Mouse (Mus musculus) heart, embryonic 11.5 days (tissue): Measurements from ENCODE around the gene Ccng1. TPM values are rescaled to one million over a fixed set of nuclear protein-coding genes. Genes with fewer than 3 reads are reported as not detected.

ENCODE experiments used
- ATAC-seq: fragments of 200-750 bp; cut with Nextera tagmentation; replicated peaks from 2 replicates; pipeline ENCODE4 v1.8.0; 2017; ENCODE audit warnings: moderate library complexity; ENCODE audit not compliant: insufficient number of reproducible peaks, low FRiP score, low TSS enrichment
- H3K27ac ChIP-seq: fragments of 300-500 bp; sonication (generic); 2 replicates; pipeline ENCODE4 v1.5.1; 2014; ENCODE audit warnings: mild to moderate bottlenecking, low read depth, low read length
- H3K27me3 ChIP-seq: fragments of 300-500 bp; sonication (generic); 2 replicates; pipeline ENCODE4 v1.6.1; 2014; ENCODE audit warnings: mild to moderate bottlenecking, low read length, mixed read lengths; ENCODE audit not compliant: control insufficient read depth, insufficient read depth
- H3K36me3 ChIP-seq: fragments of 300-500 bp; sonication (generic); 2 replicates; pipeline ENCODE4 v1.6.1; 2014; ENCODE audit warnings: mild to moderate bottlenecking, low read length, moderate library complexity, mixed read lengths; ENCODE audit not compliant: control insufficient read depth, insufficient read depth
- H3K4me1 ChIP-seq: fragments of 300-500 bp; sonication (generic); 2 replicates; pipeline ENCODE4 v1.6.1; 2014; ENCODE audit warnings: low read length; ENCODE audit not compliant: control insufficient read depth, insufficient read depth
- H3K4me2 ChIP-seq: fragments of 300-500 bp; sonication (generic); 2 replicates; pipeline ENCODE4 v1.6.1; 2014; ENCODE audit warnings: mild to moderate bottlenecking, moderate library complexity
- H3K4me3 ChIP-seq: fragments of 300-500 bp; sonication (generic); 2 replicates; pipeline ENCODE4 v1.5.1; 2014; ENCODE audit warnings: low read depth, low read length
- H3K9ac ChIP-seq: fragments of 300-500 bp; sonication (generic); 2 replicates; pipeline ENCODE4 v1.6.1; 2014; ENCODE audit warnings: mild to moderate bottlenecking, low read depth, low read length, moderate library complexity
- H3K9me3 ChIP-seq: fragments of 300-500 bp; sonication (generic); replicated peaks from 2 replicates; pipeline ENCODE4 v1.6.1; 2016; ENCODE audit warnings: low read length; ENCODE audit not compliant: control insufficient read depth
- WGBS: fragments of 180-500 bp; shearing (Covaris S2); extraction: QIAGEN DNeasy Blood & Tissue Kit; methylation state at CpG from one replicate; pipeline ENCODE4 v1.1.7; 2014; ENCODE audit not compliant: insufficient replicate concordance; 5-methylcytosine and 5-hydroxymethylcytosine counted together
- polyA plus RNA-seq: library from polyadenylated mRNA; unstranded; fragments of >200 nt; fragmentation: Nextera tagmentation; extraction: Ambion mirVana; gene quantifications from 2 replicates; pipeline ENCODE4 v1.2.1, GENCODE M21; 2014

Gene Ccng1
- polyA plus RNA-seq = 123 and 150 TPM in 2 replicates

- peak; percentile 98 for ATAC-seq
- no peaks in the 10 kb centered on the region for H3K27me3 ChIP-seq
- H3K4me3 ChIP-seq = peak within 1 kb of the TSS; percentile 90
- H3K36me3 ChIP-seq = no peaks in the 10 kb centered on the region
- H3K9ac ChIP-seq = peak within 1 kb of the TSS; percentile 89
- 0 out of 2 replicates have a peak, but pooled peaks cover 3% of the 10 kb centered on the region for H3K4me1 ChIP-seq
- peak within 1 kb of the TSS; percentile 94 for H3K27ac ChIP-seq
- WGBS = under 1% methylated on average over 25 of the region's 25 CpGs
- H3K4me2 ChIP-seq = peak within 1 kb of the TSS; percentile 80
- H3K9me3 ChIP-seq = no peaks in the 10 kb centered on the region
These were observed at the start of gene Ccng1 for GRCm38 (mm10) chr11:40755109-40755627. Ccng1 (minus strand) TSS chr11:40755311.

DNA sequence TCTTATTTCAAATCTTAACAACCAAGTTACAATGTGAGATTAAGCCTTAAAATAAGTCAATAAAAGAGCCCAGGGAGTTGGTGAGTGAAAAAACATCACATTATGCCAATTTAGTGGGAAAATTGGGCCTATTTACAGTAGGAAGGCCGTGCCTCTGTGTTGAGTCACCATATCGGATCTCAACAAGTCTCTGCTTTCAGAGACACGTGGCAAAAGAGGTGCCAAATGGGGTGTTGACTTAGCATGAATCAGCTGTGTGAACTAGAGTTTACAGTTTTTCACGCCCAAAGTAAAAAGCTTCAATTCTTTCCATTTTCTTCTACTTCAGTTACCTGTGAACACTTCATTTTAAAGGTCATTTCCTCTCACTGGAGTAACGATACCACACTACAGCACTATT lies 35.2 kb upstream of the Ccng1 start:
- no peak overlapping the region for H3K4me3 ChIP-seq
- WGBS = 58% methylated on average over 5 of the region's 5 CpGs
- no peak overlapping the region for H3K27ac ChIP-seq
- no peaks in the 10 kb centered on the region for H3K36me3 ChIP-seq
- H3K4me1 ChIP-seq = peaks cover 2% of the 10 kb centered on the region; the same call in 1 of the 2 replicates
- H3K27me3 ChIP-seq = no peaks in the 10 kb centered on the region
- ATAC-seq = no peak
- no peak overlapping the region for H3K9ac ChIP-seq
- H3K9me3 ChIP-seq = no peaks in the 10 kb centered on the region
- H3K4me2 ChIP-seq = no peak overlapping the region

DNA sequence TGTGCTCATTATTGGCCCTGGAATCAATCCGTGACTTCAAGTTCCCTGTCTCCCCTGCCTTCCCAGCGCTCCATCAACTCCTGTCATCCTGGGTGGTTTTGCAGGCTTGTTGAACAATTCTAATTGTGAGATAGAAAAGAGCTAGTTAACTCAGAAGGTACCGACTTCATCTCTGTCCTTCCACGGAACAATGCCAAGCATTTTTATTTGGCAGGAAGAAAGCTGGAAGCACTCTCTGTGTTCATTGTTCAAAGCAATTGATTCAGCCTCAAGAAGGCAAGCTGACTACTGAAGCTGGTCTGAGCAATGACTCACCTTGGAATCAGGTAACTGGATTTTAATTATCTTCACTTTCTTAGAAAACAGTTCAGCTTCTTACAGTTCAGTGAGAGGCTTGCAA lies 34.6 kb upstream of the Ccng1 start:
- no peak for ATAC-seq
- Histone ChIP-seq H3K9ac (no peak overlapping the region), H3K4me2 (no peak overlapping the region), H3K27ac (no peak overlapping the region), H3K4me3 (no peak overlapping the region), H3K36me3 (no peaks in the 10 kb centered on the region), H3K27me3 (no peaks in the 10 kb centered on the region), H3K9me3 (no peaks in the 10 kb centered on the region), H3K4me1 (peaks cover 2% of the 10 kb centered on the region; the same call in 1 of the 2 replicates)
- 71% methylated on average over 4 of the region's 4 CpGs for WGBS

DNA sequence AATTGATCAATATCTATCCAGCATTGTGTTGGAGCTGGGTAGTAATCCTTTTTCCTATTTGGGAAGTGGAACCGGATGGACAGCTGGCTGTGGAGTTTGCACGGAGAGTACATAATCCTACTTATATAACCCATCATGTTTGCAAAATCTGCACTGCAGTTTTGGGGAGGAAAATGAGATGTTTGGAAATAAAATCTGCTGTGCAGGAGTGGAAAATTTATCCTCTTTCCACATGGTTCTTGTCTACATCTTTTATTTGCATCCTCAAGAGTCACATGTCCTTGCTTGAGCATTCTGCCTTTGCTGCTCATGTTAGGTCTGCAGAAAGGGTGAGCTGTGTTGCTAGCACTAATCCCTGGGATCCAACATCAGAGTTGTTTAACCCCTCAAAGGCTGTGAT lies 31.8 kb upstream of the Ccng1 start:
- H3K4me2 ChIP-seq = no peak overlapping the region
- WGBS = 83% methylated on average over 2 of the region's 2 CpGs
- H3K36me3 ChIP-seq = no peaks in the 10 kb centered on the region
- peaks cover 2% of the 10 kb centered on the region; the same call in 1 of the 2 replicates for H3K4me1 ChIP-seq
- H3K4me3 ChIP-seq = no peak overlapping the region
- no peak overlapping the region for H3K27ac ChIP-seq
- H3K9me3 ChIP-seq = no peaks in the 10 kb centered on the region
- H3K27me3 ChIP-seq = no peaks in the 10 kb centered on the region
- H3K9ac ChIP-seq = no peak overlapping the region
- ATAC-seq = no peak

DNA sequence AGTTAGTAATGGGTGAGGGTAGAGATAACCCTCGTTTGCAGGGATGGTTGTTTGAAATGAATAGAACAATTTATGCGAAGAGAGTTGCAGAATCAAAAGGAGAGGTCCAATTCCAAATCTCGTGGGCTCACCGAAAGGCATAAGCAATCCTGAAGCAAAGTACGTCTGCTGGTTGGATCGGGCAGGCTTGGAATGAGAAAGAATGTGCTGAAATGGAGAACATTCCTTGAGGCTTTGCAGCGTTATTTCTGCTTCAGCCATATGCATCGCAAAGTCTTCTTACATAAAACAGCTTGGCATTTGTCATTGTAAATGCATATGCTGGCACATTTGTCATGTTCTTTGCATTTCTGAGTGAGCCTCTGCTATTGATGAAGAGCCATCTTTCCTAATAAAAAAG lies 29.2 kb upstream of the Ccng1 start:
- Histone ChIP-seq H3K4me3 (no peak overlapping the region), H3K4me1 (peaks cover 2% of the 10 kb centered on the region; the same call in 1 of the 2 replicates), H3K27me3 (no peaks in the 10 kb centered on the region), H3K36me3 (no peaks in the 10 kb centered on the region), H3K4me2 (no peak overlapping the region), H3K9me3 (no peaks in the 10 kb centered on the region), H3K9ac (no peak overlapping the region), H3K27ac (no peak overlapping the region)
- 66% methylated on average over 8 of the region's 8 CpGs for WGBS
- ATAC-seq = no peak

GRCm38 (mm10) chr11:40783346-40783745 lies 28.2 kb upstream of the Ccng1 start:
- Histone ChIP-seq H3K27ac (no peak overlapping the region), H3K4me2 (no peak overlapping the region), H3K4me3 (no peak overlapping the region), H3K27me3 (no peaks in the 10 kb centered on the region), H3K9me3 (no peaks in the 10 kb centered on the region), H3K4me1 (peaks cover 2% of the 10 kb centered on the region; the same call in 1 of the 2 replicates), H3K9ac (no peak overlapping the region), H3K36me3 (no peaks in the 10 kb centered on the region)
- ATAC-seq = no peak
- 84% methylated on average over 1 of the region's 1 CpGs for WGBS

GRCm38 (mm10) chr11:40781857-40782256 lies 26.7 kb upstream of the Ccng1 start:
- ATAC-seq = no peak
- 63% methylated on average over 2 of the region's 2 CpGs for WGBS
- H3K4me2 ChIP-seq = no peak overlapping the region
- no peaks in the 10 kb centered on the region for H3K27me3 ChIP-seq
- H3K4me1 ChIP-seq = no peaks in the 10 kb centered on the region
- H3K4me3 ChIP-seq = no peak overlapping the region
- H3K36me3 ChIP-seq = no peaks in the 10 kb centered on the region
- no peak overlapping the region for H3K9ac ChIP-seq
- no peaks in the 10 kb centered on the region for H3K9me3 ChIP-seq
- no peak overlapping the region for H3K27ac ChIP-seq

DNA sequence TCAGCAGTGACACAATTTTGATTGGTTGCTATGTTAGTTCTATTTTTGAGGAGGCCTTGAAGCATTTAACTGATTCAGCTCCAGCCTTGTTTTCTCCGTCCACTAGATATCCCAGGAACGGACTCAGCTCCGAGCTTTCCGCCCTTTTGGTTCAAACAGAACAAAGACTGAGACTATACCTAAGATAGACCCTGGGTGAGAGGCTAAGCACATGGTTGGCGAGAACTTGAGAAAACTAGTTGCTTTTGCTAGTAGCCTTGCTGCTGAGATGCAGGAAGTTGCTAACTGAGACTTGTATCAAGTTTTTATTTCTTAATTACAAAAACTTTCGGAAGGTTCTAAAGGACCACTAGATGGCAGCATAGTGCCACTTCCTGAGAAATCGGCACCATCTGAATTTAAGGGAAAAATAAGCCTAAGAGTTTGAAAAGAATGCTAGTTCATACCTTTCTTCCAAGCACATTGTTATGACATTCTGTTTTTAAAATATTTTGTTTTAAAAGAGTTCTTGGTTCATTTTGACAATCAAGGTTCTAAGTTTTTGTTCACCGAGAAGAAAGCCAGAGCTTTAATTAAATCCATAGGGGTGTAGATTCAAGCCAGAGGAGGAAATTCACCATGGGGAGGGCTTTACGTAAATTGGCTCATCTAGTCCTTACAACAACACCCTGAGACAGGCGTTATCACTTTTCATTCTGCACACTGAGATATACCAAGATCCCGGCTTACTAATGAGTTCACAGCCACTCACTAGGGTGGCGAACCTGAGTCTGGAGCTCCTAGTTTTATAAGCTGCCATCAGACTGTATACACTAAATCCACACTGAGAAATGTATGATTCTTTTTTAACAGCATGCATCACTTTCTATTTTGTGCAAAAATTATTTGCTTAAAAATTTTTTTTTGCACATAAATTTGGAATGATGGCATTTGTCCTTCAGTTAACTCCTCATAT lies 20.5 kb upstream of the Ccng1 start:
- no peaks in the 10 kb centered on the region for H3K9me3 ChIP-seq
- H3K9ac ChIP-seq = no peak overlapping the region
- 0 out of 2 replicates have a peak overlapping the region, but pooled peaks have one; percentile 4 for H3K4me2 ChIP-seq
- H3K4me1 ChIP-seq = no peaks in the 10 kb centered on the region
- no peaks in the 10 kb centered on the region for H3K36me3 ChIP-seq
- H3K27me3 ChIP-seq = no peaks in the 10 kb centered on the region
- no peak overlapping the region for H3K4me3 ChIP-seq
- WGBS = 46% methylated on average over 12 of the region's 12 CpGs
- no peak for ATAC-seq
- H3K27ac ChIP-seq = no peak overlapping the region
